ENCODE assay signal across 12 mouse cellular contexts in the genomic region with DNA sequence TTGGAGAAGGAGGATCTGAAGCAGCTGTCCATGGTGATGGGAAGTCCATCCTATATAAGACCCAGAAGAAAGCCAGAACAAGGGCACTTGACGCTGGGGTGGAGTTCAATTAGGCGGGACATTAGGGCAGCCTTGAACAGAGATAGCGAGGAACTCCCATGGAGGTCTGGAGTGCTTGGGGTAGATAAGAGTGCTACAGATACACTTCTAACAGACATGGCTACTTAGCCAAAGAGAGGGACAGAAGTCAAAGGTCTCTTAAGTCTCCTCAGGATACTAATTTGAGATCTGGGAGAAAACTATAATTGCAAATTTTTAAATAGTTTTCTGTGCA.
DNase-seq lines count a peak whose midpoint lies in the region; ATAC-seq and TF ChIP-seq lines count a peak whose summit lies in the region.
"Had no signal": no experiment of that assay in that cellular context is flagged by ENCODE, and none has a peak within 500 bp of the region (broad histone marks: within the 10 kb centered on the region; RNA-seq: fewer than 3 reads in every experiment).

No protein-coding gene starts in this region.

- 85% methylated on average over 3 of the region's 3 CpGs for WGBS in forebrain, embryonic 11.5 days
- 87% methylated on average over 3 of the region's 3 CpGs for WGBS in forebrain, embryonic 15.5 days
- 52% methylated on average over 3 of the region's 3 CpGs for WGBS in lung, embryonic 14.5 days
- 71% methylated on average over 3 of the region's 3 CpGs for WGBS in stomach, embryonic 15.5 days

- no peak for DNase-seq in forebrain, embryonic 11.5 days (ENCODE audit: low spot score)
- DNase-seq in lung, embryonic 14.5 days, result no peak
- DNase-seq in lung, postnatal 4 days, result no peak
- DNase-seq in liver, result peak; percentile 81
- no peak for DNase-seq in Muller cell, postnatal 12 days (ENCODE audit: inconsistent ontology term)
- no peak for DNase-seq in layer of hippocampus, postnatal 10 days (ENCODE audit: low spot score in 2 of 2)
- DNase-seq: heart, postnatal 4 days; kidney, adult 8-10 months; lung, postnatal 36 days; thymus, adult 2 months had no signal

- H3K9ac ChIP-seq in forebrain, embryonic 11.5 days (ENCODE audit: low read length), result no peak overlapping the region
- no peak overlapping the region for H3K9ac ChIP-seq in forebrain, embryonic 15.5 days (replicated peaks)
- no peak overlapping the region for H3K9ac ChIP-seq in lung, embryonic 14.5 days
- H3K9ac ChIP-seq in stomach, embryonic 15.5 days, result no peak overlapping the region

- no peaks in the 10 kb centered on the region for H3K27me3 ChIP-seq in forebrain, embryonic 11.5 days (ENCODE audit: control insufficient read depth, insufficient read depth, low read length)
- no peaks in the 10 kb centered on the region for H3K27me3 ChIP-seq in forebrain, embryonic 15.5 days
- H3K27me3 ChIP-seq in lung, embryonic 14.5 days (ENCODE audit: insufficient read depth, low read length), result no peaks in the 10 kb centered on the region
- H3K27me3 ChIP-seq in stomach, embryonic 15.5 days (replicated peaks), result no peaks in the 10 kb centered on the region

- no peaks in the 10 kb centered on the region for H3K9me3 ChIP-seq in forebrain, embryonic 11.5 days (ENCODE audit: control insufficient read depth, low read length)
- no peaks in the 10 kb centered on the region for H3K9me3 ChIP-seq in forebrain, embryonic 15.5 days
- no peaks in the 10 kb centered on the region for H3K9me3 ChIP-seq in lung, embryonic 14.5 days (ENCODE audit: low read depth, low read length)
- no peaks in the 10 kb centered on the region for H3K9me3 ChIP-seq in stomach, embryonic 15.5 days

- no peak for TF ChIP-seq CTCF in lung, embryonic 14.5 days (IDR thresholded peaks at IDR 0.05; ENCODE audit: low read depth)

- H3K4me2 ChIP-seq in forebrain, embryonic 11.5 days (ENCODE audit: low read depth, low read length, severe bottlenecking), result no peak overlapping the region
- no peak overlapping the region for H3K4me2 ChIP-seq in forebrain, embryonic 15.5 days (replicated peaks)
- H3K4me2 ChIP-seq in lung, embryonic 14.5 days, result no peak overlapping the region
- no peak overlapping the region for H3K4me2 ChIP-seq in stomach, embryonic 15.5 days

- H3K4me3 ChIP-seq in forebrain, embryonic 11.5 days (ENCODE audit: low read depth, low read length), result no peak overlapping the region
- no peak overlapping the region for H3K4me3 ChIP-seq in forebrain, embryonic 15.5 days
- no peak overlapping the region for H3K4me3 ChIP-seq in lung, embryonic 14.5 days (ENCODE audit: low read depth, low read length)
- no peak overlapping the region for H3K4me3 ChIP-seq in stomach, embryonic 15.5 days (replicated peaks)

- peak; percentile 29; the same call in 1 of the 2 replicates for ATAC-seq in forebrain, embryonic 11.5 days (replicated peaks; ENCODE audit: low FRiP score)
- ATAC-seq in forebrain, embryonic 15.5 days (replicated peaks), result no peak
- ATAC-seq in lung, embryonic 14.5 days (ENCODE audit: insufficient read depth), result peak; percentile 47; the same call in 1 of the 2 replicates
- peak; percentile 95; the same call in 1 of the 2 replicates for ATAC-seq in stomach, embryonic 15.5 days (ENCODE audit: insufficient read depth, low FRiP score, low read depth)

- no peaks in the 10 kb centered on the region for H3K36me3 ChIP-seq in forebrain, embryonic 11.5 days (ENCODE audit: control insufficient read depth, insufficient read depth, low read length)
- no peaks in the 10 kb centered on the region for H3K36me3 ChIP-seq in forebrain, embryonic 15.5 days
- no peaks in the 10 kb centered on the region for H3K36me3 ChIP-seq in lung, embryonic 14.5 days (ENCODE audit: insufficient read depth)
- H3K36me3 ChIP-seq in stomach, embryonic 15.5 days, result no peaks in the 10 kb centered on the region

- no peak overlapping the region for H3K27ac ChIP-seq in forebrain, embryonic 11.5 days (ENCODE audit: low read depth, low read length)
- no peak overlapping the region for H3K27ac ChIP-seq in forebrain, embryonic 15.5 days (replicated peaks)
- H3K27ac ChIP-seq in lung, embryonic 14.5 days (ENCODE audit: low read depth), result no peak overlapping the region
- H3K27ac ChIP-seq in stomach, embryonic 15.5 days, result no peak overlapping the region

- H3K4me1 ChIP-seq in forebrain, embryonic 11.5 days (replicated peaks; ENCODE audit: control insufficient read depth, insufficient read depth, low read length), result no peaks in the 10 kb centered on the region; the same call in 1 of the 2 replicates
- peaks cover 21% of the 10 kb centered on the region for H3K4me1 ChIP-seq in forebrain, embryonic 15.5 days
- H3K4me1 ChIP-seq in lung, embryonic 14.5 days (ENCODE audit: insufficient read depth), result no peaks in the 10 kb centered on the region
- H3K4me1 ChIP-seq in stomach, embryonic 15.5 days, result no peaks in the 10 kb centered on the region
